Mouse (Mus musculus) ES-Bruce4 (cell line): Measurements from ENCODE around the gene Ubap2.

Source experiments
- CTCF ChIP-seq: IDR thresholded peaks from one replicate; pipeline ENCODE4 v1.8.1; 2011; ENCODE audit warnings: low read depth, low read length
- EP300 ChIP-seq: IDR thresholded peaks from 2 replicates; pipeline ENCODE4 v1.6.1; 2011; ENCODE audit warnings: low read depth, low read length; ENCODE audit not compliant: insufficient read depth
- POLR2A ChIP-seq: IDR thresholded peaks from one replicate; pipeline ENCODE4 v1.8.1; 2011; ENCODE audit warnings: low read length; ENCODE audit not compliant: insufficient read depth

GRCm38 (mm10) chr4:41313722-41314121 is 38.8 kb upstream of the Ubap2 start:
- TF ChIP-seq POLR2A (no peak), CTCF (no peak), EP300 (no peak)
